Mouse (Mus musculus) limb, embryonic 13.5 days (tissue): ENCODE results near the gene Tma7. TPM values are rescaled to one million over a fixed set of nuclear protein-coding genes. Genes with fewer than 3 reads are reported as not detected.

Source experiments
- ATAC-seq: fragments of 200-750 bp; cut with Nextera tagmentation; 2 replicates; pipeline ENCODE4 v1.8.0; 2017; ENCODE audit warnings: low read depth, moderate number of reproducible peaks, moderate TSS enrichment; ENCODE audit not compliant: low FRiP score
- H3K27ac ChIP-seq: fragments of 300-500 bp; sonication (generic); 2 replicates; pipeline ENCODE4 v1.5.1; 2015; ENCODE audit warnings: inconsistent platforms, mild to moderate bottlenecking, moderate library complexity
- H3K27me3 ChIP-seq: fragments of 300-500 bp; sonication (generic); 2 replicates; pipeline ENCODE4 v1.6.1; 2015; ENCODE audit warnings: mild to moderate bottlenecking, inconsistent platforms
- H3K36me3 ChIP-seq: fragments of 300-500 bp; sonication (generic); 2 replicates; pipeline ENCODE4 v1.6.1; 2015; ENCODE audit warnings: inconsistent platforms, mild to moderate bottlenecking, moderate library complexity
- H3K4me1 ChIP-seq: fragments of 300-500 bp; sonication (generic); 2 replicates; pipeline ENCODE4 v1.6.1; 2015; ENCODE audit warnings: inconsistent platforms
- H3K4me2 ChIP-seq: fragments of 300-500 bp; sonication (generic); replicated peaks from 2 replicates; pipeline ENCODE4 v1.6.1; 2015; ENCODE audit warnings: inconsistent platforms, mild to moderate bottlenecking, moderate library complexity
- H3K4me3 ChIP-seq: fragments of 300-500 bp; sonication (generic); 2 replicates; pipeline ENCODE4 v1.5.1; 2015; ENCODE audit warnings: moderate library complexity, mild to moderate bottlenecking, inconsistent platforms
- H3K9ac ChIP-seq: fragments of 300-500 bp; sonication (generic); 2 replicates; pipeline ENCODE4 v1.6.1; 2015; ENCODE audit warnings: mild to moderate bottlenecking, inconsistent platforms
- H3K9me3 ChIP-seq: fragments of 300-500 bp; sonication (generic); 2 replicates; pipeline ENCODE4 v1.6.1; 2016; ENCODE audit warnings: inconsistent platforms
- WGBS: fragments of 180-500 bp; shearing (Covaris S2); methylation state at CpG from one replicate; pipeline ENCODE4 v1.1.7; 2015; 5-methylcytosine and 5-hydroxymethylcytosine counted together
- polyA plus RNA-seq: library from polyadenylated mRNA; unstranded; fragments of >200 nt; fragmentation: Nextera tagmentation; extraction: Ambion mirVana; gene quantifications from 2 replicates; pipeline ENCODE4 v1.2.1, GENCODE M21; 2015

The Tma7 gene
- polyA plus RNA-seq, 1 experiment from 2014 or later: 711 TPM

DNA sequence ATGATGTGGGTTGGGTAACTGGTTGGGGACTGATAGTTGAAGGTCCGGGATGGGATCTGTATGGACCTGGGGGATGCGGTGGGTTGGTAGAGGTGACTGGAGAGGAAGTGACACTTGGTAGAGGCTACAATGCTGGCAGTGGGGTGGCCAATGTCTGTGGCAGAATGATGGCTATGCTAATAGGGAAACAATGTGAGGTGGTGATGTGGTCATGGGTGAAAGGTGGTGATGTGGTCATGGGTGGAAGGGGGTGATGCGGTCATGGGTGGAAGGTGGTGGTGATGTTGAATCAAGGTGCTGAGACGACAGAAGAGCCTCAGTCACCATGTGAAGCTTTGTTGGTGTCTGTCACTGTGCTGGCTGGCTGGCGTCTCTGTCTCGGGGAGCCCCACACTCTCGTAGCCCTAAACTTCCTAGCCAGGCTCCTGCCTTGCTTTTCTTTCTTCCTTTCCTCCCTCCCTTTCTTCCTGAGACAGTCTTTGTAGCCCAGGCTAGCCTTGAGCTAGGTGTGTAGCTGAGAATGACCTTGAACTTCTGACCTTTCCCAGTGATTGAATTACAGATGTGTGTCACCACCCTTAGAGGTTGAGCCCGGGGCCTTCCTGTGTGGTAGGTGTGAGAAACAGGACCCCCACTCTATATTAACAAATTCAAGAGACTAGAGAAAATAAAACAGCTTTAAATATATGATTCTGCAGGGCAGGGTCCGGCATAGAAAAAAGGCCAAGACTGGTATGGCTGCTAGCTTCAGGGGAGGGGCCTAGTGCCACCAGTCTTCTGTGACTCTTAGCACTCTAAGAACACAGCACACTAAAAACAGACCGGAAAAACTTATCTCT, 30.5 kb downstream of the Tma7 start:
- H3K9ac ChIP-seq: no peak overlapping the region
- no peak overlapping the region for H3K27ac ChIP-seq
- peaks cover 6% of the 10 kb centered on the region for H3K4me1 ChIP-seq
- no peak for ATAC-seq
- no peaks in the 10 kb centered on the region for H3K9me3 ChIP-seq
- 87% methylated on average over 10 of the region's 10 CpGs for WGBS
- peaks cover 53% of the 10 kb centered on the region for H3K36me3 ChIP-seq
- H3K4me2 ChIP-seq: no peak overlapping the region
- no peaks in the 10 kb centered on the region for H3K27me3 ChIP-seq
- H3K4me3 ChIP-seq: no peak overlapping the region

DNA sequence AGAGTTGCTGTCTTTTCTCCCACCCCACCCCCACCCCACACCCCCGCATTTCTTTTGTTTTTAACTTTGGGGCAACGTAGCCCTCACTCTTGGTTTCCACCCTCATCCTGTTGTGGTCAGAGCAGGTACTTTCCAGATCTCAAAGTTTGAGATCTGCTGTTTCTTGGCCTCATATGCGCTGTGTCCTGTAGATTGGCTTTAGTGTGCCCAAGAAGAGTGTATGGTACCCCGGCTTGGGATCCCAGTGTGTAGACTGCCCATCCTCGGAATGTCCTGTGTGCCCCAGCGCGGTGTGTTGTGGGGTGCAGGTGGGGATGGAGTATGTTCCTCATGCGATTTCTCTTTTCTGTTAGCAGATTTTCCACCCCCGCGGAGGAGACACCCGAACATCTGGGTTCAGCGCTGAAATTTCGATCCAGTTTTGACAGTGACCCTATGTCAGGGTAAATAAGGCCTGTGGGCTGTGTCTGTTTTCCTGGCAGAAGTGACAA, 31.3 kb downstream of the Tma7 start:
- Histone ChIP-seq H3K9me3 (no peaks in the 10 kb centered on the region), H3K4me1 (peaks cover 6% of the 10 kb centered on the region), H3K4me2 (no peak overlapping the region), H3K9ac (no peak overlapping the region), H3K27me3 (no peaks in the 10 kb centered on the region), H3K27ac (no peak overlapping the region), H3K36me3 (peaks cover 44% of the 10 kb centered on the region), H3K4me3 (no peak overlapping the region)
- 90% methylated on average over 13 of the region's 13 CpGs for WGBS
- no peak for ATAC-seq

DNA sequence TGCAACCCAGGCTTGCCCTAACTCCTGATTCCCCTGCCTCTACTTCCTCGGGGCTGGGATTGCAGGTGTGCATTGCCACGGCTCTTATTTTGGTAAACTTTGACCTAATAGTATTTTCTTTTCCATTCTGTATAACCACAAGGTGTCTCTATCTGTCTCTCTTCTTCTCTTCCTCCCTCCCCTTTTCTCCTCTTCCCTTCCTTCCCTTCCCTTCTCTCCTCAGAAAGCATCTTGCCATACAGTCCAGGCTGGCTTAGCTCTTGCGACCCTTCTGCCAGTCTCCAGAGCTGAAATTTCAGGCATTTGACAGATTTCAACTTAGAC, 31.8 kb downstream of the Tma7 start:
- H3K27me3 ChIP-seq: no peaks in the 10 kb centered on the region
- H3K4me1 ChIP-seq: peaks cover 6% of the 10 kb centered on the region
- no peak overlapping the region for H3K4me3 ChIP-seq
- H3K36me3 ChIP-seq: peaks cover 40% of the 10 kb centered on the region
- H3K9me3 ChIP-seq: no peaks in the 10 kb centered on the region
- no peak overlapping the region for H3K27ac ChIP-seq
- ATAC-seq: no peak
- H3K4me2 ChIP-seq: no peak overlapping the region
- no peak overlapping the region for H3K9ac ChIP-seq
- WGBS: 90% methylated on average over 3 of the region's 3 CpGs

DNA sequence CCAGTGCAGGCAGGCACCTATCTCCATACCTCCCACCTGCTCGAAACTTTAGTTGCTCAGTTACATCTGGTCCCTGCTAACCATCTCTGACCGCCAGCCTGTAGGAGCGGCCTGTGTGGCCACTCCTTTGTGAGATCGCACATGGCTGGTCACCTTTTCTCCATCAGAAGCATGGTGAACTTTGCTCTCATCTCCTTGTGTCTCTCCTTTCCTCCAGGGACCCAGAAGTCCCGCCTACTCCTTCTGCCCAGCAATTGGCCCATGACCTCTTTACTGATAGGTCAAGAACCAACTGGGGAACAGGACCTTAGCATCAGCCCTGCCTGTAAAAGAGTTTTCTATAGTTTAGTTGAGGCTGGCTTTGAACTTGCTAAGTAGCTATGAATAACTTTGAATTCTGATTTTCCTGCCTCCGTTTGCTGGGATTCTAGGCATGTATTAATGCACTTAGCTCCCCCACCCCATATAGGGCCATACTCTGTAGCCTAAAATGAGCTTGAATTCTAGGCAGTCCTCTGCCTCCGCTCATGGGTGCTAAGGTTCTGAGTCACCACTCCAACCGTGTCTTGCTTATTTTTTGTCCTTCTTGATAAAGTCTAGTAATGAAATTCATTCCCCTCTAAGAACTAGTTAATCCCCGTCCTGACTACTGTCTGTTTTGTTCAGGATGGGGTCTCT, 32.3 kb downstream of the Tma7 start:
- H3K4me1 ChIP-seq: peaks cover 6% of the 10 kb centered on the region
- H3K36me3 ChIP-seq: peaks cover 40% of the 10 kb centered on the region
- H3K4me3 ChIP-seq: no peak overlapping the region
- no peaks in the 10 kb centered on the region for H3K9me3 ChIP-seq
- whole genome bisulfite sequencing: 81% methylated on average over 9 of the region's 9 CpGs
- ATAC-seq: no peak
- no peak overlapping the region for H3K9ac ChIP-seq
- no peak overlapping the region for H3K4me2 ChIP-seq
- H3K27ac ChIP-seq: no peak overlapping the region
- H3K27me3 ChIP-seq: no peaks in the 10 kb centered on the region

DNA sequence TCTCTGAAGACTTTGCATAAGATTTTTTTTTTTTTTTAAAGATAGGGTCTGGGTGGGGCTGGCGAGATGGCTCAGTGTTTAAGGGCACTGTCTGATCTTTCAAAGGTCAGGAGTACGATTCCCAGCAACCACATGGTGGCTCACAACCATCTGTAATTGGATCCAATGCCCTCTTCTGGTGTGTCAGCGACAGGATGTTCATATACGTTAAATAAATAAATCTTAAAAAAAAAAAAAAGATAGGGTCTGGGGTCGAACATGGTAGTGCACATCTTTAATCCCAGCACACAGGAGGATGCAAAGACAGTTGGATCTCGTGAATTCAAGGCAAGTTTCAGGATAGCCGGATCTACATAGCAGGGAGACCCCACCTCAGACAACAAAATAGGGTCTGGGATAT, 33.1 kb downstream of the Tma7 start:
- no peak for ATAC-seq
- peaks cover 1% of the 10 kb centered on the region; the same call in 1 of the 2 replicates for H3K4me1 ChIP-seq
- no peaks in the 10 kb centered on the region for H3K9me3 ChIP-seq
- H3K27me3 ChIP-seq: no peaks in the 10 kb centered on the region
- H3K36me3 ChIP-seq: peaks cover 40% of the 10 kb centered on the region
- no peak overlapping the region for H3K4me2 ChIP-seq
- no peak overlapping the region for H3K9ac ChIP-seq
- H3K27ac ChIP-seq: no peak overlapping the region
- H3K4me3 ChIP-seq: no peak overlapping the region
- WGBS: 82% methylated on average over 7 of the region's 7 CpGs

DNA sequence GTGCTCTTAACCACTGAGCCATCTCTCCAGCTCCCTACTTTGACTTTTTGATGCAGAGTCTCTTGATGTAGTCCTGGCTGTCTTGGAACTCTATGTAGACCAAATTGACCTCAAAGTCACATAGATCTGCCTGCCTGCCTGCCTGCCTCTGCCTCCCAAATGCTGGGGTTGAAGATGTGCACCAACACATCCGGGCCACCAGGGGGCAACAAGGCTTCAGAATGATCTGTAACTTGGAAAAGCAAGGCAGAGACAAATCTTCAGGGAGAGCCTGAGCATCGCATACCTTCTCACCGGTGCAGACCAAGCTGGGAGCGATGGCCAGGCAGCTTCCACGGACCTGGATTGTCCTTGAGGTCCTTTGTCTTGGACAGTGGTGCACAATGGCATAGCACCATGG, 36.1 kb downstream of the Tma7 start:
- Histone ChIP-seq H3K27me3 (no peaks in the 10 kb centered on the region), H3K36me3 (peaks cover 26% of the 10 kb centered on the region), H3K27ac (no peak overlapping the region), H3K9me3 (no peaks in the 10 kb centered on the region), H3K4me3 (no peak overlapping the region), H3K4me1 (no peaks in the 10 kb centered on the region), H3K4me2 (no peak overlapping the region), H3K9ac (no peak overlapping the region)
- WGBS: 42% methylated on average over 5 of the region's 5 CpGs
- ATAC-seq: no peak

DNA sequence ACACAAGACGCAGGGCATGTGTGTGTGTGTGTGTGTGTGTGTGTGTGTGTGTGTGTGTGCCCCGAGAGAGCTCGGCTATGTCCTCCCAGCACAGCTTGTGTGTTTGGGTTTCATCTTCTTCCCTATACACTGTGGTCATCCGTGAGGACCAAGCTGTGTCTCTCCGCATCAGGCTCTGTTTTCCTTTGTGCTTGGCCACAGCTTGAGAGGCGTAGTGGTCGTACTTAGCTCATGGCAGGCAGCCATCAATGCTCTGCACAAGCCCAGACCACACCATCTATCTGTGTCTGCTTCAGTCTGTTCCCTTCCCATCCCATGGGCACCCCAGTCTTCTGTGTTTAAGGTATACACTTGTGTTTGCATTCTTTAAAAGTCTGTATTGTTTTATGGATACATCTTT, 41.0 kb downstream of the Tma7 start:
- Histone ChIP-seq H3K4me3 (no peak overlapping the region), H3K4me1 (peaks cover 31% of the 10 kb centered on the region), H3K4me2 (peak overlapping the region; percentile 27; the same call in 1 of the 2 replicates), H3K27me3 (no peaks in the 10 kb centered on the region), H3K9ac (no peak overlapping the region), H3K9me3 (no peaks in the 10 kb centered on the region), H3K27ac (no peak overlapping the region), H3K36me3 (peaks cover 2% of the 10 kb centered on the region)
- no peak for ATAC-seq
- 82% methylated on average over 7 of the region's 7 CpGs for WGBS

DNA sequence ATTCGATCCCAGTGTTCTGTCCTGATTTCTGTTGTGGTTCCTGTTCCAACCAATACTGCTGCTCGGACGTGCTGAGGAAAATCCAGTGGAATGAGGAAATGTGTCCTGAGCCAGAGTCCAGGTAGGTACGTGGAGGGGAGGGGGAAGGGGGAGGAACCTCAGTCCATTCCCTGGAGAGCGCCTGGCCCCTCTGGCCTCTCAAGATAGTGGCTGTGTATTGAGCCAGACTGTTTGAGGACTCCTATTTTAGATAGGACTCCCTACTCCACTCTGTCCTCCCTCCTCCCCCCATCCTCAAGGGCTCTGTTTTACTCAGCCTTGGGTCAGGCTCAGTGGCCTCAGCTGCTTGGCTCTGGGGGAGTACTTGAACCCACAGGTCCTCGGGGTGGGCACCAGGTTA, 41.5 kb downstream of the Tma7 start:
- peak overlapping the region; percentile 50; the same call in 1 of the 2 replicates for H3K9ac ChIP-seq
- no peak overlapping the region for H3K27ac ChIP-seq
- ATAC-seq: no peak
- peaks cover 31% of the 10 kb centered on the region for H3K4me1 ChIP-seq
- H3K4me2 ChIP-seq: peak overlapping the region; percentile 27; the same call in 1 of the 2 replicates
- H3K9me3 ChIP-seq: no peaks in the 10 kb centered on the region
- WGBS: 78% methylated on average over 6 of the region's 6 CpGs
- H3K27me3 ChIP-seq: no peaks in the 10 kb centered on the region
- no peak overlapping the region for H3K4me3 ChIP-seq
- peaks cover 2% of the 10 kb centered on the region; the same call in 1 of the 2 replicates for H3K36me3 ChIP-seq

DNA sequence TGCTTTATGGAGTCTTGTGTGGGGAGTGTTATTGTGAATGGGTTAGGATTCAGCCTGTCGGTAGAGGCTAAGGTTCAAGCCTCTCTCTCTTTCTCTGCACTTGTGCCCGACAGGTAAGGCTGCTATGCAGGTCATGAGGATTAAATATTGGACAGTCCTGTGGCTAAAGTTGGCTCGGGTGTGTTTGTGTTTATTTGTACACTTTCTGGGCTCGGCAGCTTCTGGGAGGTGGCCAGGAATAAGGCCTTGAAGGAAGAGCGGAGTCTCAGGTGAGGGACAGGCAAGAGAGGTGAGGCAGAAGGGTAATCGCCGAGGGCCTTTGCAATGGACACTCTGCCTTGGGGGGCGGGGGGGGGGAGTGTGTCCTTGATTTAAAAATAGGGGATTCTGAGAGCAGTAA, 42.2 kb downstream of the Tma7 start:
- Histone ChIP-seq H3K4me3 (no peak overlapping the region), H3K27ac (no peak overlapping the region), H3K4me2 (peak overlapping the region; percentile 27; the same call in 1 of the 2 replicates), H3K4me1 (peaks cover 31% of the 10 kb centered on the region), H3K9me3 (no peaks in the 10 kb centered on the region), H3K27me3 (no peaks in the 10 kb centered on the region), H3K9ac (peak overlapping the region; percentile 50; the same call in 1 of the 2 replicates), H3K36me3 (peaks cover 2% of the 10 kb centered on the region; the same call in 1 of the 2 replicates)
- 87% methylated on average over 8 of the region's 8 CpGs for WGBS
- ATAC-seq: no peak

DNA sequence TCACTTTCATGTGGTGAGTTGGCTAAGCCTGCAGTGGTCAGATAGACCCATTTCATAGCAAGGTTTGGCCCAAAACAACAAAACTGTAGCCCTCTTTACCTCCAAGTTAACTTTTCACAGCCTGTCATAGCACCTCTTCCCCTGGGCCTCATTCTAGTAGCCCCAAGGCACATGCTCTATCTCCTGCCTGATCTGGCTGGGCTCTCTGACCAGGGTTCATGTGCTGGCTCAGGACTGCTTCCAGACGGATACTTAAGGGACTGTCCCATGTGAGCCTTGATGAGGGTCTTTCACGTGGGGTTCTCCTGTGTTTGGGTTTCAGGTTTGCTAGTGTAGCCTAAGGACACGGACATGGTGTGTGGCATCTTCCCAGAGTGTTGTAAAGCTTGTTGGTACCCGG, 42.7 kb downstream of the Tma7 start:
- Histone ChIP-seq H3K4me1 (peaks cover 31% of the 10 kb centered on the region), H3K27me3 (no peaks in the 10 kb centered on the region), H3K36me3 (peaks cover 2% of the 10 kb centered on the region; the same call in 1 of the 2 replicates), H3K4me3 (peak overlapping the region; percentile 63), H3K9me3 (no peaks in the 10 kb centered on the region), H3K9ac (no peak overlapping the region), H3K4me2 (peak overlapping the region; percentile 79), H3K27ac (no peak overlapping the region)
- WGBS: 76% methylated on average over 4 of the region's 4 CpGs
- no peak for ATAC-seq

DNA sequence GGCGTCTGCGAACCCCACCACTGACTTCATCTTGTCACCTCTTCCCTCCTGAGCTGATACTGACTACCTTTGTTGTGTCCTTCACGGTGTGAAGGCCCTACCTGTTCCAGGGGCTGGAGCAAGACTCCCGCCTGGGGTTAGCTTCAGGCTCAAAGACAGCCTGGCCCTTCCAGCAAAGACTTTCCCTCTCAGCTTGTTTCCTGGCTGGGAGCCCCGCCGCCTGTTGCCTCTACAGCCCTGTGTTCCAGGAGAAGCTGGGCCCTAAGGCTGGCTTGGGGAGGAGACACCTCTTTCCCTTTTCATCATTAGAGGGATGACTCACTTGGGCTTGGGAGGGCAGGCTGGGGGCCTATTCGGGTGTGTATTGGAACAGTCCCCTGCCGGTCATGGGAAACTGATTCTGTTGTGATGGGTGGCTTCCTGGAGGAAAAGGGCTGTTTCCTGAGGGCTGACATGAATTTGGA, 43.5 kb downstream of the Tma7 start:
- Histone ChIP-seq H3K9ac (peak overlapping the region; percentile 79), H3K36me3 (0 out of 2 replicates have a peak, but pooled peaks cover 2% of the 10 kb centered on the region), H3K4me2 (peak overlapping the region; percentile 79), H3K4me1 (peaks cover 31% of the 10 kb centered on the region), H3K9me3 (no peaks in the 10 kb centered on the region), H3K27ac (peak overlapping the region; percentile 39), H3K4me3 (peak overlapping the region; percentile 63), H3K27me3 (no peaks in the 10 kb centered on the region)
- 19% methylated on average over 8 of the region's 8 CpGs for WGBS
- no peak for ATAC-seq
